Mouse (Mus musculus): ENCODE data around the gene Mlh3.
A peak's percentile ranks its signal among the peaks of the same experiment; 100 is the strongest.

The Mlh3 gene

DNA sequence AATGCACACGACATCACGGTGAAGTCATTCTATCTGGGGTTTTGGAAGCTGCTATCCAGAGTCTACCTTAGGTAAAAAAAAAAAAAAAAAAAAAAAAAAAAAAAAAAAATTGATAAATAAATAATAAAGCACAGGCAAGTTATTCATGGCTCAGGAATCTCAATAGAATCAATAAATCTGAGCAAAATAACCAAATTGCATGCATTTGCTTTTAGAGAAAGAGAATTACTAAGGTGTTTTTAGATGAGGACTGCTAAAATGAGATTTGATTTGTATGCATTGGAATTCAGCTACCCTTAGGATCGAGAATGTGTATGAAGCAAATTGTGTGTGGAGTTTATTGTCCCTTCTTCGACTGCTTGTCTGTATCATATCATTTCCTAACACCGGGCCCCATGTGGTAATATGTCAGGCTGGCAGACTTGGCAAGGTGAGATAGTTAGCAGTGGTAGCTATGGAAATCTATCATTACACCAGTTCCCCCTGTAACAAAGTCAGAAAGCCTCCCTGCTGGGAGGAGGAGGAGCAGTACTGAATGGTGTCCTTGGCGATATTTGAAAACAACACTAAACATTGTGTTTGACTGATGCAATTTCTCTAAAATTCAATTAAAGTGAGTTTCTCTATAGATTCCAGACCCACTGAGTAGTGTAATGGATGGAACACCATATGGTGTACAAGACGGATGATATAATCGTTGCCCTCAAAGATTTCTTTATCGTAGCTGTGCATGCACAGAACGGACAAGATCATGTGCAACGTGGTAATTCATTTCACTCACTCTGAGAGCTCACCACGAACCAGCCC, 10.6 kb upstream of the Mlh3 start:
- DNase-seq = no peak

DNA sequence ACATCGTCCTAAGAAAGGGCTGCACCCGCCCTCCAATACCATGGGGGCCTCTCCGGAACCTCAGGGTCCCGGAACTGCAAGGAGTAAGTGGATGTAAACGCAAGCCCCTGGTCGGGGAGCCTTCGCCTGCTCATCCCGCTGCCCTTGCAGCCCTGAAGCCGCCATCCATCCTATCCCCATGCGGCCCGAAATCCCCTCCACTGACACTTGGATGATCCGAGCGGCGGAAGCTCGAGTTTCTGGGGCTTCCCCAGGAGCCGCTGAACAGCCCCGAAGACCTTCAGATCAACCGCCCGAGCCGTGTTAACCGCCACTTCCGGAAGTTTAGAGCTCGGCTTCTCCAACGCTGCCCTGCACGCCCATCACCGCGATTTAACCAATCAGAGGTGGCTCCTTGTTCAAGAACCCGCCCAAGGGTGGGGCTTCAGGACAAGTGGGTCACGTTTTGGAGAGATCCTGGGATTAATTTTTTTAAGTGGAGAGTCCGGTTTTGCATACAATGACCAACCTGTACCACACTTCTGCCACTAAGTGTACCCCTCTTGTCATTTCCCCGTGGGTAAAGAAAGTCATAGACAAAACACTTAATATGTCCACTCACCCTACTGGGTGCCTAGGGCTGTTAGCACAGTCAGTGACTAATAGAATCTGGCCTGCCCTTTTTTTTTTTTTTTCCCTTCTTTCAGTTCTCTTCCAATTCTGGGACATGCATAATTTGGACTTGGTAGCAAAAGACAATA, 9.9 kb upstream of the Mlh3 start:
- DNase-seq = peak; percentile 98 to 99

DNA sequence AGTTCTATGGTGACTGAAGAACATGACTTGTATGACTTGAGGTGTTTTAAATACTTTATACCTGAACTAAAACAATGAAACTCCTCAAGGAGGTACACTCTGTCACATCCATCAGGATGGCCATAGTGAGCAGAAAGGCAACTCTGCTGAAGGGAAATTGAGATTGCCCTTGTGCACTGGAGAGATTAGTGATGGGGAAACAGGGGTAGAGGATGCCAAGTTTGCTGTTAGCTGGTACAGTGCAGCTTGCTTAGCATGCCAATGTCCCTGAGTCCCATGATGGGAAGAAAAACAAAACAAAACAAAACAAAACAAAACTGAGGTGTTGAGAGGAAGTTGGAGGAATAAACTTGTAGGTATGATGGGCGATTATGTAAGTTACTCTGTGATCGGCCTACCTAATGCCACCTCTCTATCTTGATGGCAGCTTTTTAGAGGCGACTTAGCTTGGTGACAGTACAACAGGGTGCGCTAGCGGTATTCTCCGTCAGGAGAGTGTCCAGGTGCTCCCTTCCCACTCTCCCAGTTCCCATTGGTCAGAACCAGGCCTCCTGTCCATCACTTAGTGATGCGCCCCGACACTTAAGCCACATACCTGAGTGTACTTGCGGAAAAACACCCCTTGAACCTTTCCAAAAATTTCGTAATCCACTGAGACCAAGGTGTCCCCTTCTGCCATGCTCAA, 9.1 kb upstream of the Mlh3 start:
- peak; percentile 58 to 64 for DNase-seq

DNA sequence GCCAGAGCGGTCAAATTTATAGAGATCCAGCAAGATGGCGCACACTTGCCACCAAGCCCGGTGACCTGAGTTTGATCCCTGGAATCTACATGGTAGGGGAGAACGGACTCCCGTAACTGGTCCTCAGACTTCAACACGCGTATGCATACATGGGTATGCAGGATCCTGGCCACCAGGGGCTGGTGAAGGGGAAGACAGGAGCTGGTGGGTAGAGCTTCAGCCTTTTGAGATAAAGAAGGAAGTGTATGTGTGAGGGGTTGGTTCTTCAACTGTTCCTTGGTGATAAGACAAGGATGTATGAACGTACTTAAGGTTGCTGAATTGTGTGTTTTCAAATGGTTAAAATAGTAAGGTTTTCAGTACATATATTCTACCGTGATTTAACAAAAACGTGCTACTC, 8.5 kb upstream of the Mlh3 start:
- DNase-seq = no peak

DNA sequence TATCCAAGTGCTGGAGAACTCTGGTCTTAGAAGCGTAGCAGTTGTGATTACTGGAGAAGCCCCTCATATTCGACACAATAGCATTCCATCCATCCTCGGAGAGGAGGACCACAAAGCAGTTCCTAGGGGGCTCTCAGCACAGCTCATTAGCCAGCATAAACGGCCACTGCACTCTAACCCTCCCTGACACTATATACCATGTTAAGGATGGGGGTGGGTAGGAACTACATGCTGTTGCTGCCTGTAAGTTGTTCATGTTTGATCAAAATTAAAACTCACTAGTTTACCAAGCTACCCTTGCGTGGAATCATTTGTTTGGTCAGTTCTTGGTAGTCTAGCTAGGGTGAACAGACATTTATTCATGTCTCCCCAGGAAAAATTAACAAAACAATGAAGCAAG, 5.9 kb upstream of the Mlh3 start:
- no peak for DNase-seq

DNA sequence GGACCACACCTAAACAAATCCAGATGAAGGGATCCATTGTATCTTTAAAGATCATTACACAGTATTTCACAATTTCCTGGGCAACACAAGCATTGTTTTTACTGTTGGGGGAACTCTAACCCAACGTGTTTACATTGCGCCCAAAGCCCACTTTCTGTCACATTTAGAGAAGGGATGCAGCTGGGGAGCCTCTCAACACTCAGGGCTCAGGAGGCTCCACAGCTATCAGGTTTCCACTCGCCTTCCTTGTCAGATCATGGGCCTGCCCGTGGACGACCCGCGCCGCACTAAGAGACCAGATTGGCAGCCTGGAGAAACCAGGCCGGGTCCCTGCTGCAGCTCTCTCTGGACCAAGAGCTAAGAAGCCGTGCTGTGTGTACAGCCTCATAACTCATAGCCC, 3.1 kb upstream of the Mlh3 start:
- no peak for DNase-seq

DNA sequence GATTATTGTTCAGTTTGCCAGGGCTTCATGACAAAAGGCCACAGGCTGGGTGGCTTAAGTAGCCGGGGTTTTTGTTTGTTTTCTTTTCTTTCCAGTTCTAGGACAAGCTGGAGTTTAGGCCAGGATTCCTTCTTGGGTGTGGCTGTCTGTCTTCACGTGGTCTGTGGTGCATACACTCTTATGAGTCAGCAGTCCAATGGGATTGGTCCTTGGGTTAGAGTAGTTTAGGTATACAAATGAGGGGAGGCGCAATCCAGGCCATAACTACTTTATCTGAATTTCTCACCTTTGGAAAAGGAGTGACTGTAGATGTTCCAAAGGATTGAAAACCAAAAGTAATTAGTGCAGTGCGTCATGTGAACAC, 1.4 kb upstream of the Mlh3 start:
- DNase-seq = no peak

DNA sequence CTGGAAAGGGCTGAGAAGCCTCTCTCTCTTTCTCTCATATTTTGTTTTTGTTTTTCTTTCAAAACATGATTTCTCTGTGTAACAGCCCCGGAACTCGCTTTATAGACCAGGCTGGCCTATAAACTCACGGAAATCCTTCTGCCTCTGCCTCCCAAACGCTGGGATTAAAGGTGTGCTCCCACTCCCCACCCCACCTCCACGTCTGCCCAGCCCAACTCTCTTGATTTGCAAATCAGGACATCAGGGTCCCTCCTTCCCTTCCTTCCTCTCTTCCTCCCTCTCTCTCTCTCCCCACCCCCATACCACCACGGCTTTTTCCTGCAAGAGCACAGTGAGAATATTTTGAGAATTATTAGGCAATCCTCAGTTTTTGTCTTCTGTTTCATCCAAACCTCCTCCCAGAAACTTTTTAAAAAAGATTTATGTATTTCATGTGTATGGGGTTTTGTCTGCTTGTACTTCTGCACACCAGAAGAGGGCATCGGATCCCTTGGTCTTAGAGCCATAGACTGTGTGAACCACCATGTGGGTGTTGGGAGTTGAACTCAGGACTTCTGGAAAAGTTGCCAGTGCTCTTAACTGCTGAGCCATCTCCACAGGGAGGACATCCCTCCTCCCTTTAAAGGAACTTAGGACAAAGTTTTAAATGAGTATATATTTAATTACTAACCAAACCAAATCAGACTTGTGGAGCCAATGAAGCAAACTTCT, 888 bp upstream of the Mlh3 start:
- no peak for DNase-seq

DNA sequence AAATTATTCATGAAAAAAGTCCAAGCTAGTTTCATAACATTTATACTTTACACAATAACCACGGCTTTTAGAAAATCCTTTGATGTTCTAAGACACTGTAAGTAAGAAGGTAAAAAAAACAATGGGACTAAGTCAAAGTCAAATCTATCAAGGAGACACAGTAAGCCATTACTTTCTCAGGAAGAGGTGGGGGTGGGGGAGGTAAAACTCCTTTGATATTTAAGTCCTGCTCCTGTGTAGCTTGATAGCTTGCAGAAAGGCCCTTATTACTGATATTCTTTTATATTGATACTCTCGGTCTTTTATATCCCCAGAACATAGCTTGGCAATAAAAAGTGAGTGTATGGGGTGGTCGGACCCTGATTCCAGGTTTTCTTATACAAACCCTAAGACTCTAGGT, 578 bp downstream of the Mlh3 start:
- DNase-seq = no peak

DNA sequence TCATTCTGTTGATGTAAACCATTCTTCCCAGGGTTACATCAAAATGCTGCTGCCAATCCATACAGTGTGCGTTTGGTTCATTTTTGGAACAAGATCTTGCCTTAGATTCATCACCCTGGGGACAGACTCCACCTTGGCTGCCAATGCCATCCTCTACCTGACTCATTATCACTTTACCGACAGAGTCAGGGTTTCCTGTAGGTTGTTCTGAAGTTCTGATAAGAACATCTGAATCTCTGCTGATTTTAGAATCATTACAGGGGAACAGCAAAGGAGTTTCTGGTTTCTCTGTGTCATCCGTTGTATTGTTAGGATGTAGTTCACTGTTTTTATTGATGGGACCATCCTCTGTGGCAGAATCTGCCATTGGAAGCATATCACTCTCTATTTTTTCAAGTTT, 4.2 kb downstream of the Mlh3 start:
- no peak for DNase-seq

DNA sequence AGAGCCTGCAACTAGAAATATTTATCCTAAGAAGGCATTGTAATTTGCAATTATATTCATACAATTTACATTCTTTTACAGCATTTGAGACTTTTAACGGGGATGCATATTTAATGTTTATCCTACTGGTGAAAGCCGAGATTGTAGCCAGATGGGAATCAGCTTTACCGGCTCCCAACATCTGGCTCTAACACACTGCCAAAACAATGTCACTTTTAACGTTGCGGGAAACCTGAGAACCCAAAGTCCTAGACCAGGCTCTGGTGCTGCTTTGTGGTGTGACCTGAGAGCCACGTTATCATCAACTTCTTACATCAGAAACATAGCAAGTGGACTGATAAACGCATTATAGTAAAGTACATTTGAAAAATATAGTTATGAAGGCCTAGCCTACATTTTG, 5.5 kb downstream of the Mlh3 start:
- no peak for DNase-seq

DNA sequence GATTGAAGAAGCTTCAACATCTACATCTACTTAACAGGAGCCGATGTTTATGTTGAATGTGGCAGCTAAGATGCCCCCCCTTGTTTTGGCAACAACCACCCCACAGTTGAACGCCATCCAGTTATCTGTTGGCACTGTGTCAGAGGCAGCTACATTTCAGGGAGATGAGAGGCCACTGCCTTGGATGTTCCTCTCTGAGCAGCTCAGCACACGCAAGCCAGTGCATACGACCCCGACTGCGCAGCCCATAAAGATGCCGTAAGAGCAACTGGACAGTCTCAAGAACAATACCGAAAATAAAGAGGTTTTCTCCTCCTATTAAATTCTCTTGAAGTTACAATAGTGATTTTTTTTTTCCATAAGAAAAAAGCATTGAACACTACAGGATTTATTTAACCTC, 5.9 kb downstream of the Mlh3 start:
- peak in 1 of 2 experiments; percentile 37 for DNase-seq

DNA sequence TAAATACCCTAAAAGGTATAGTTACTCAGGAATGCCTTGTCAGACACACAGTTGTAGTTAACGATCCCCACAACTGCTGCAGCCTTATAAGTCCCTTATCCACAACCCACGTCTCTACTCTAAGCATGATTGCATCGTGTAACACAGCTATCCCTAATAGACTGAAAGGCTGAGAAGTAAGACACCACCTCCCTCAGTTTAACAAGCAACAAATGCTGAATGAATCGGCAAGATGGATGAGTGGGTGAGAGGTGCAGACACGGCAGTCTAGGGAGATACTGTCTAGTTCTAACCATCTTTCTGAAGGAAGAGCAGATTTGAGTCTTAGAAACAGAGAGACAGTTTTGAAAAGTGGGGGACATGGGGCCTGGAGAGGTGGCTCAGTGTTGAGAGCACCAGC, 7.2 kb downstream of the Mlh3 start:
- no peak for DNase-seq

DNA sequence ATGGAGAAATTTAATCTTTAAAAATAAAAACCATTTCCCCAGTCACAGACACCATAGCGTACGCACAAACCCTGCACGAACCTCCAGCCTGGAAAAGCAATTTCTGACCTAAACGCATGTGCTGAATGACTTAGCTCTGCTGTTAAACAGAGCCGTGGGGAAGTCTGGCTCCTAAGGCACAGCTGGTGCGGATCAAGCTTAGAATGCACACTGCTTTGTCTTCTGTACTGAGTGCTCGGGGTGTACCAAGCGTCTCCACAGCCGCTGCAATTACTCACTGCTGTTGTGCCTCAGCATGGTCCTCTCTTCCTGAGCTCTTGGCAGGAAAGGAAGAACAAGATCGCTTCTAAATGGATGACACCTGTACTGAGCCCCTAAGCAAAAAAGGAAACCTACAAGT, 7.9 kb downstream of the Mlh3 start:
- DNase-seq = no peak

DNA sequence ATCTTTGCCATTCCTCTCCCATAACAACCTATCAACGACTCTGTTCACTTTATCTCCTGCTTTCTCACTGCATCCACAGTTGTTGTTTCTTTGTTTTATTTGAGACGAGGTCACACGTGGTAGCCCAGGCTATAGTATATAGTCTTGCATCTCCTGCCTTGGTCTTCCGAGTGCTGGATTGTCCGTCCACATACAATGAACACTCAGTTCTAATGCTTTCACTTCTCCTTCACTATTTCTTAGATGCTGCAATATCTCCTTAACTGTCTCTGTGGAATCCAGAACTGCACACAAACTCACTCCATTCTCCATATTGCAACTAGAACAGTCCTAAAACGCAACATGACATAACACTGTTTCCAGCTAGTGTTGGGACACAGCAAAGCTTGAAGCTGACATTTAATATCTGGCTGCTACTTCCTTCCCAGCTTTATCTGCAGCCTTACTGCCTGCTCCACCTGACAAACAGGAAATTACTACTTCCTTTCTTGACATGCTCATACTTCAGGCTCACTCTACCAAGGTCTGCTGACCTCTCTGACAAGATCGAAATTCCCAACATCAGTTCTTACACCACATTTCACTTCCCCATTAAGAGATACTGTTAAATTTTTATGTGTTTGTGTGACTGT, 13.3 kb downstream of the Mlh3 start:
- no peak for DNase-seq

DNA sequence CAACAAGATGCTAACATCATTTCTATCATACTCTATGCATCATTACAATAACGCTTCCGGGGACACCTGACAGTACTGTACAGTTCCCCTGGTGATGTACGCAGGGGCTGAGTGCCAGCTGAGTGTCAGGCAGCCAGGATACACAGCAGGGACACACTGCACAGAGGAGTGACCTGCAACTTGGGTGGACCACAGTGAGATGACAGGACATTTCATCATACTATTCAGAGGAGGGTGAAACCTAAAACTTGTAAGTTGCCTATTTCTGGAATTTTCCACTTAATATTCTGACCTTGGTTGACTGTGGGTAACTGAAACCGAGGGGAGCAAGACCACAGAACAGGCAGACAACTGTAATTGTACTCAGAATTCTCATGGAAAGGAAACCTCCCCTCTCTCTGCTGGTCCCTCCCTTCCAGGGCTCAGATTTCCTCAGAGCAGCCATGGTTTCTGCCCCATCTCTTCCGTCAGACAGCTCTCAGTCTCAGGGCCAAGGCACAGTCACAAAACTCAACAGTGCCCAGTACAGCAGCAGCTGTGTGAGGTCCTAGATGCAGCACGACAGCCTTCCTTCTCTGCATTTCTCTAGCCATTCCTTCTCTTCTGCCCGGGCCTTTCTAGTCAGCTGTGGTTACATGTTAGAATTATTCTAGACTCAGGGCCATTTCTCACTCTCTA, 14.2 kb downstream of the Mlh3 start:
- no peak for DNase-seq

DNA sequence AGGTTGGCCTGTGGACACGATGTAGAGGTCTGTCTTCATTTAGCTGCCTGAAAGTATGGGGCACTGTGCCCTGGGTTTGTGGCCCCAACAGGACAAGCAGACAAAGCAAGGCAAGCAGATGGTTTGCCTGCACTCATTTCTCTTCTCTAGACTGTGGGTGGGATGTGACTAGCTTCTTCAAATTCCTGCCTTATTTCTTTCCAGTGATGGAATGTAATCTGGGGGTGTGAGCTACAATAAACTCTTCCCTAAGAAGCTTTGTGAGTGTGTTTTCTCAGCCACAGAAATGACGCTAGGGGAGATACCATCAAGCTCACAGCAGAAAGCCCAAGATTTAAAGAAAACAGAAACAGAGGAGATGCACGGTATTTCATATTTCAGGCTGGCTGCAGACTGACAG, 18.3 kb downstream of the Mlh3 start:
- no peak for DNase-seq

DNA sequence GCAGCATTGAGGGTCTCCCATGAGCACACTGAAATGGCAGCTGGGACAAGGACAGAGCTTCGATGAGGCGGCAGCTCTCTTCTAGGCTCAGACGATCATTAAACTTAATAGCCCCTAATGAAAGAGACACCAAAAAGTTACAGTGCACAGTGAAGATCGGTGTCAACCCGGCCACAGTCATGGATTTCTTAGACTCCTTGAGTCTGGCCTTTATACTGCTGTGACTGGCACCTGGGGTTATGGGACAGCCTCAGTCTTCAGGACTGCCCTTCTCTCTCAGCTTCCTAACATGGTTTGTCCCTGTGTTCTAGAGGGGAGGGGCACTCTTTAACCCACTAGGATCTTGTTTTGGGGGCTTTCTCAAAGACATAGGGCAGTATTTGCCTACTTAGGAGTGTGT, 32.8 kb downstream of the Mlh3 start:
- DNase-seq = no peak

DNA sequence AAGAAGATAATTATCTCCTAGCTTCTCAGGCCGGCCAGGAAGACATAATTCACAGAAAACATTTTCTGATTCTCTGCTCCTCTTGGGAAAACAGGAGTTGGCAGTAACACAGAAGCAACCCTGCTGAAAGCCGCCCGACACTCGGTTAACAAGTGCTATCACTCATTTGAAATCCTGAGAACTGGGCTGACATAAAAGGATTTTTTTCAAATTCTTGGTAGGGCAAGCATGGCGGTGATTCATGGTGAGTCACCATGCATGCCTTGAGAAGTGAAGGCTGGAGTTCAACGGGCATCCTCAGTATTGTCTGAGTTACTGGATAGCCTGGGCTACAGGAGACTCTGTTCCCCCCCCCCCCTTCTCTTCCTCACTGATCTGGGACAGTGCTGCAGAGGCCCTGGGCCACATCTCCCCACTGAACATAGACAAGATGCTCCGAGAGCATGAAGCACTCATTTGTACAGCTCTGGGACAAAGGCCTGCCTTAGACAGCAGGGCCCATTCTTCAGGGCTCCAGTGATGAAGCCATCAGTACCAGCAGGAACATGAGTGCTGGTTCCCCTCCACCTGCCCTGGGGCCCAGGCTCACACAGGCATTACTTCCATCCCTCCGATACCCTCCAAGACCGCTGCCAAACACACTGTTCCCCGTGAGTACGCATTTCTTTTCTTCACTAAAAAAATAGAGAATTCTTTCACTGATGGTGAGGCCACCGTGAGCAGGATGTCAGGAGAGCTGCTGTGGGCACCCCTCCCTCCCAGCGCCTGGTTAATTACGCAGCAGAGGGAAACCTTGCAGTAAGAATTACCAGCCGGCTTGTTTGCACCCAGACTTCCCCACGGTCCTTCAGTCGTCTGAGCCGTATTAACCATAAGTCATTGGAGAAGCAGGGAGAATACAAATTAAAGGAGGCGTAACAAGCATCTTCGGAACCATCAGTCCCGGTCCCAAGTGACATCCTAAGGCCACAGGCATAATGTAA, 36.7 kb downstream of the Mlh3 start:
- DNase-seq = no peak

DNA sequence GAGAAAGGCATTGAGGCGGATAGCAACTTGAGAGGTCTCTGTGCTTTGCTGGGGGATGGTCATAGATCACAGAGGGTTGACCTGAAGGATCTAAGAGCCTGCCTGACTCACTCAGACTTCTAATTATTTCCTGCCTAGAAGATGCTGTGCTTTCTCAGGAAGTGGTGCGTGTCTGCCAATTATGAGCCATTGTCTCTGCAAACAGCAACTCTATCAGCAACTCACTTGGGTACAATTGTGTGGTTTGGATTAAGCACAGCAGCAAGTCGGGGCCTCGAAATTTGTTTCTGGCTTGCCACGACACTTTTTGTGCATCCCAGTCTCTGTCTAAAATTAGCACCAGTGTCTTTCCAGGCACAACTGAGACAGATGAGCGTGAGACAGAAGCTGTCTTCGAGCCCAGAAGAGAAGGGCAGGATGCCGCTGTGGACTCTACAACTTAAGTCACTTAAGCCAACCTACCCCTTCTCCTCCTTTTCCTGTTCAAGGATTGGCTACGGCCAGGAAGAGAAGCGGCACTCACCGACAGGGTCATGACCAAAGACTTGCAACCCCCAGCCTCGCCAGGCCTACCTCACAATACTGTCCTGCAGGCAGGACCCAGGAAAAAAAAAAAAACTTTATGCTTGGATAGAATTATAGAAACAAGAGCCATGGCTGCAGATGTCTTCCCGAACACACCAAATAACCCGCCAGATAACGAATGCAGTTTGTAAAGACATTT, 42.4 kb downstream of the Mlh3 start:
- DNase-seq = no peak
